Mouse (Mus musculus): Measurements from ENCODE around the gene Csrp2.

Csrp2 gene

GRCm38 (mm10) chr10:110971044-110971443 is 51.5 kb downstream of the Csrp2 start:
- in situ Hi-C loops (cut with MseI, MboI): loop anchor here (10.0 kb wide), 1 partner anchor 176 kb away; no protein-coding TSS in a partner anchor

DNA sequence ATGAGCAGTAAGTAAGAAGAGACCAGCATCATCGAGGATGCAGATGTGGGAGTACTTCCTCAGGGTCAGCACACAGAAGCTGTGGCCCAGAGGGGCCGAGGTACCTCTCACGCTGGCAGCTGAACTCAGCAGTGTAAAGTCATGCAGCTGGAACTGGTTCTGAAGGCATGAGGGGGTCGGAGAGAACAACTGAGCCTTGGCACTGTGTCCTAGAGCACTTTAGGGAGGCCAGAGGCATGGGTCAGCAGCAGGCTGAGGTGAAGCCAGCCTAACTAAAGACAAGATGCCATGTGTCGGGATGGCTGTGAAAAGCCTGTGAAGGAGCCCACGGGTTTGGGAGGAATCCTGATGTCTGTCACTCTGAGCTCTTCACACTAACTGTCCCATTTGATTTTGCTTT is 51.9 kb downstream of the Csrp2 start:
- in situ Hi-C loops (cut with MseI, MboI): loop anchor here (10.0 kb wide), 1 partner anchor 177 kb away; no protein-coding TSS in a partner anchor

- in situ Hi-C loops (cut with MseI, MboI): loop anchor here (10.0 kb wide), 1 partner anchor 177 kb away; no protein-coding TSS in a partner anchor
Observed at GRCm38 (mm10) chr10:110971998-110972397, 52.4 kb downstream of the Csrp2 start.

DNA sequence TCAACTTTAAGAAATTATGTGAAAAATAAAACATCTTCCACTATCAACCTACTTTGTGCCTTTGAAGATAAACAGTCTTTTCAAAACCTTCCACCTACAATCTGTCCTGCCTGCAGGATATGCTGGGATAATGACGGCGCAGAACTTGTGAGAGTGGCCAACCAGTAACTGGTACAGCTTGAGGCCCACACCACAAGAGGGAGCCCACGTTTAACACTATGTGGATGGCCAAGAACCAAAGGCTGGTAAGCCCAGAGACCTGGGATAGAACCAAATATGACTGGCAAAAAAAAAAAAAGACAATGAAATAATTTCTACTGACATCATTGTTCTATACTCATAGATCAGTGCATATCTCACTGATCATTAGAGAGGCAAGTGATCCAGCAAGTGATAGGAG is 54.9 kb downstream of the Csrp2 start:
- in situ Hi-C loops (cut with MseI, MboI): loop anchor here (10.0 kb wide), 1 partner anchor 180 kb away; no protein-coding TSS in a partner anchor

- in situ Hi-C loops (cut with MseI, MboI): loop anchor here (10.0 kb wide), 1 partner anchor 180 kb away; no protein-coding TSS in a partner anchor
Observed at GRCm38 (mm10) chr10:110974885-110975284, 55.3 kb downstream of the Csrp2 start.

GRCm38 (mm10) chr10:110976046-110976445 is 56.5 kb downstream of the Csrp2 start:
- in situ Hi-C loops (cut with MseI, MboI): loop anchor here (10.0 kb wide), 1 partner anchor 181 kb away; no protein-coding TSS in a partner anchor

DNA sequence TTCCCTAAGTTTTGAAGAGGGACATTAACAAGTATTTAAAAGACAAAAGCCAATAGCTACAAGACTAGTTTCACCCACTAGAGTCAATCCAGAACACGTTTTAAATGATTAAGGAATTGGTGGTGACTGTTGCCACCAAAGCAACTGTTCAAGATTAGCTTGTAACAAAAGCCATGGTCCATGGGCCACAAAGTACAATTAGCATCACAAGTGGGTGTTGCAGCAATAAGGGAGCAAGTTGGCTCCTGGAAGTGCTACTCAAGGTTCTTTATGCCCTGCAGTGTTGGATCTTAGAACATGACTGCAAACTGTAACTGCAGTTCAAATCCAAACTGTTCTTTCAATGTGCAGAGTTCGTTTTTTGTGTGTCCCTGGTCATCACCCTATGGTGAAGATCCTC is 57.8 kb downstream of the Csrp2 start:
- in situ Hi-C loops (cut with MseI, MboI): loop anchor here (10.0 kb wide), 1 partner anchor 183 kb away; no protein-coding TSS in a partner anchor

DNA sequence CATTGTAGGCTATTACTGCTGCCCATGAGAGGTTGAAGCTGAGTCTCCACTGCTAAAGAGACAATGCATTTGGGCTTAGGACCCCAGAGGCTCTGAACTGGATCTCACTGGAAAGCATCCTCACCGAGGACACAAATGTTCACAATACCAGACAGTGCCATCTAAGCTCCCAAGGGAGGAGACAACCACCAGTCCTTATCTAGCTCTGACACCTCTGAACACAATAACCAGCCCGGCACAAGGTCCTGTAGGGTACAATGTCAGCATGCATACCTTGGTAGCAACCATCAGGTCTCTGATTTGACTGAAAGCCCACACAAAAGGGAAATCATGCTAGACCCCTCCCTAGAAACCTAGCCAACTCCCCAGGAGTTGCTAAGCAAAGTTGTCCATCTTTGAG is 59.8 kb downstream of the Csrp2 start:
- in situ Hi-C loops (cut with MseI, MboI): loop anchor here (10.0 kb wide), 1 partner anchor 185 kb away; no protein-coding TSS in a partner anchor

DNA sequence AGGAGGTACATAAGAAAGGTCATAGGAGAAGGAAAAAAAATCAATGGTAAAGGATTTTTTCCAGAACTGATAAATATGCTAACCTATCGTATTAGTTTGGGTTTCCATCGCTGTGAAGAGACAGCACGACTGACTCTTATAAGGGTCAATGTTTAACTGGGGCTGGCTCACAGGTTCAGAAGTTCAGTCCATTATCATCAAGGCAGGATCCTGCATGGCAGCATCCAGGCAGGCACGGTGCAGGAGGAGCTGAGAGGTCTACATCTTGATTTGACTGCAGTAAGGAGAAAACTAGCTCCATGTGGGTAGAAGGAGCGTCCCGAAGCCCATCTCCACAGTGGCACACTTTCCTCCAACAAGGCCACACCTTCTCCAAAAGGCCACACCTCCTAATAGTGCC is 60.9 kb downstream of the Csrp2 start:
- in situ Hi-C loops (cut with MseI, MboI): loop anchor here in 1 of 2 experiments (10.0 kb wide), 1 partner anchor 124 kb away; no protein-coding TSS in a partner anchor

- in situ Hi-C loops (cut with MseI, MboI): loop anchor here in 1 of 2 experiments (10.0 kb wide), 1 partner anchor 122 kb away; no protein-coding TSS in a partner anchor
Observed at GRCm38 (mm10) chr10:110982771-110983170, 63.2 kb downstream of the Csrp2 start.

GRCm38 (mm10) chr10:110986682-110987081 is 67.1 kb downstream of the Csrp2 start:
- in situ Hi-C loops (cut with MseI, MboI): loop anchor here in 1 of 2 experiments (10.0 kb wide), 1 partner anchor 118 kb away; no protein-coding TSS in a partner anchor

Data from mouse trophoblast stem cell (cell line).